Mouse (Mus musculus): ENCODE measurements around the gene Rabgap1l.

Rabgap1l gene

DNA sequence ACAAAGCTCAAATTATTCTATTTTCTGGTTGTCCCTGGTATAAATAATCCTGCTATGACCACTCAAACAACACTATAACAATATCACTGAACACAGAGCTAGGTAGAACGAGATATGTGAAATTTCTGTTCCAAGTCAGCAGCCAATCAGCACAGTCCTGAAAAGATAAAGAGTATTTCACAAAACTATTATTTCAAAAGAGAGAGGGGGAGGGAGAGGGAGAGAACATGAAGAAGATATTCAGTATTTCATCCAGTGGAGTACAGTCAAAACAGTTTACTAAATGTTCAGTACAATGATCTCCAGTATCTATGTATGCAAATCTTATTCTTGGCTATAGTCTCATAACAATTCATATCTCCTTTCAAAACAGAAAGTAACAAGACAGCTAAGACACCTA lies 5.1 kb downstream of the Rabgap1l start:
- DNase-seq (ENCODE audit: low read depth, low spot score): no peak

DNA sequence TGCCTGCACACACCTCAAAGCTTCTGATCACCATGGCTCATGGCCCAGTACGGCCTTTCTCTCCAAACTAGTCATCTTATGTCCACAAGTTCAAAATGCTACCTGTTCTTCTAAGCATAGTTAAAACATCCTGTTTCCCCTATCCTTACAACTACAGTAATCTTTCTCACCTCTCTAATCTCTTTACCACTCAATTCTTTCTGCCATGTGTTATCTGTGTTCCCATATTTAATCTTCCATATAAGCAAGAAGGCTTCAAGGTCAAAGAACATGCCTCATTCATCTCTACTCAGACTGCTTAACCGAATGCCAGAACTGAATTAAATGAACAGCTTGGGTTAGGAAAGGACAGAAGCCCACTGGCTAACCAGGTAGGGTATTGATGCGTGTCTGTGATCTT lies 5.8 kb downstream of the Rabgap1l start:
- DNase-seq (ENCODE audit: low read depth, low spot score): no peak

DNA sequence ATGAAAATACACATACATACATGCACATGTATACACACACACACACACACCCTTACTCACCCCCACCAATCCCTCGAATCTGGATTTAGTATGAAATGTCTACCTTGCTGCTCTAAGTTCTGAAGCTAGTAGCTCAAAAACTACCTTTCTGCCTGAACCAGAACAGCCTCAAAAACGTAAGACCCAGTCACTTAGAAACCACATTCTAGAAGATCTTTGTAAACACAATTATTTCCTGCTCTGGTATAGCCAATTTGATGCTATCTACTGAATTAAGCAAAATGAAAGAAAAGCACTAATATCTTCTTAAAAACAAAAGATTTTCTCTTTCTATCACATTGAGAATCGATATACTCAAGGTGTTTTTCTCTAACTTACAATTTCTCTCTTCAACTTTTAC lies 6.4 kb downstream of the Rabgap1l start:
- DNase-seq (ENCODE audit: low read depth, low spot score): no peak

DNA sequence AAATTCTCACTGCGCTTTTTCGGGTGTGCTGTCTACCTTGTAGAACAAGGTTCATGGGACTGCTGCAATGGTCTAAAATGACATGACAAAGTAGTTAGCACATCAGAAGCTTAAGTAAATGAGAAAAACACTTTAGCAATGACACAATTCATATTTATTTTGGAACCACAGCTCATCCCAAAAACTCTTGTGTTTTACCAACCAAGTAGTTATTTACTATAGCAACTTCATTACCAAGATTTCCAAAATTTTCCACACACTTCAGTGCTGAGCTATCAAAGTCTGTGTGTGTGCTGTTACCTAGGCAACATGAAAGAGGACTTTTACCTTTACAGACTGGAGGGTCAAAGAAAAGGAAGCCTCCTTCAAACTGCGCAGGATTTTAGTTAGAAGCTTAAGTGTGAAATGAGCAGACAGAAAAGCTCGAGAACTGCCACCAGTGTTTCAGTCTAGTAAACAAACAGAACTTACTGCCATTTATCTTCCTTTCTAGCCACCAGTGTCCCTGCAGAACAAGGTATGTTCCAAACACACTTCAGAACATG lies 7.3 kb downstream of the Rabgap1l start:
- DNase-seq (ENCODE audit: low read depth, low spot score): no peak

DNA sequence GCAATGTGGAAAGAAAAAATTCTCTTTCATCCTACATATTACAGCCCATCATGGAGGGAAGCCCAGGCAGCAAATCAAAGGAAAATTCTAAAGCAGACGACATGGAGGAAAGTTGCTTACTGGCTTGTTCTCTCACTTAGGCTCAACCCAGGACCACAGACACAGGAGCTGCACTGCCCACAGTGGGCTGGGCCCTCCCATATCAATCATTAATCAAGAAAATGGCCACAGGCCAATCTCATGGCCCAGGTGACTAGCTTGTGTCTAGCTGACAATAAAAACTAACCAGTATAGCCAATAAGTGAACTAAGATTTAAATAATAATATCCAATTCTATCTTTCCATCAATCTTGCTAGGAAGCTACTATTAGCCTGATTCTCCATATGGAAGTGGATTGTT lies 8.9 kb downstream of the Rabgap1l start:
- no peak for DNase-seq (ENCODE audit: low read depth, low spot score)

DNA sequence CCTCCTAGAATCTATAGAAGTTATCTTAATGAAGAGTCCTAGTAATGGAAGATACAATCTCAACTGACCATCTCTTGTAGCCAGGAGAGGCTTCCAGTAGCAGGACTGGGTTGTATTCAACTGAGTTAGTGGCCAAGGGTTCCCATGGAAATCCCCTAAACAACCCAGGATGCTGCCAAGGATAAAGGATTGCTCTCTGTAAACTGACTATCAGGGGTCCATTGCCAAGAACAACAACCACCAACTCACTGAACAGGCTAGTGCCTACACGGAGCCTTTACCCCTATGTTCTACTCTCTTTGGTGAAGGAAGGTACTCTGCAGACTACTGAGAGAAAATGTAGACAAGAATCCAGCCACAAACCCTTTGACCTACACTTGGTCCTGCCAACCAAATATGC lies 18.8 kb downstream of the Rabgap1l start:
- DNase-seq (ENCODE audit: low read depth, low spot score): no peak

DNA sequence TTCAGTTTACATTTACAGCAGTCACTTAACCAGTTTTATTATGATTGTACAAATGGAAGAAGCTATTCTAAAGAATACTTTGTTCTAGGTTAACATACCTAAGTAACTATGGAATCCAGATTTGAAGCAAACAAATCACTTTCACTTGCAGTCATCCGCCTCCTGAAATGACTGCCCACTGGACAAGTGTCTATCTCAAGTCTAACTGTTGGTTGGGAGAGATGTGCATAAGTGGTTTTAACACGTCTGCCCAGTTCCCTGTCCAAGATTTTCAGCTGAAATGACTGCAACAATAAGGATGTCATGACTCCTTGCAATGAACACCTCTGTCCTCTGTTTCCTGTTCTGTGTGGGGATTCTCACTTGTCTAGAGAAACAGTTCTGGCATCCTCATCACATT lies 27.4 kb downstream of the Rabgap1l start:
- DNase-seq (ENCODE audit: low read depth, low spot score): no peak

DNA sequence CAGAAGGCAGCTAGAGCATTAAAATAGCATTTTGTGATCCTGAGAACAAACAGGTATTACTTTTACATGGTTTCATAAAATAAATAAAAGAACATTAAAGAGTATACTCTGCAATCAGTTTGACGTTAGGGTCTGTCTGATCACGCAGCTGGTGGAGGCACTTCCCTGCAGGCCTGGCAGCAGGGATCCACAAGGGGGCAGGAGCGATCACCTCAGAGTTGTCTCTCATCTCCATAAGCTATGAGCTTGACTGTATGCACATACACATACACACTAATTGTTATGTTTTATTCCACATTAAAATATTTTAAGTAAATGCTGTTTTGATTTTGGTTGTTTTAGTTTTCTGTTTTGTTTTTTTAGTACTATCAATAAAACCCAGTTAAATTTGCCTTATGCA lies 34.8 kb downstream of the Rabgap1l start:
- DNase-seq (ENCODE audit: low read depth, low spot score): peak; percentile 24

DNA sequence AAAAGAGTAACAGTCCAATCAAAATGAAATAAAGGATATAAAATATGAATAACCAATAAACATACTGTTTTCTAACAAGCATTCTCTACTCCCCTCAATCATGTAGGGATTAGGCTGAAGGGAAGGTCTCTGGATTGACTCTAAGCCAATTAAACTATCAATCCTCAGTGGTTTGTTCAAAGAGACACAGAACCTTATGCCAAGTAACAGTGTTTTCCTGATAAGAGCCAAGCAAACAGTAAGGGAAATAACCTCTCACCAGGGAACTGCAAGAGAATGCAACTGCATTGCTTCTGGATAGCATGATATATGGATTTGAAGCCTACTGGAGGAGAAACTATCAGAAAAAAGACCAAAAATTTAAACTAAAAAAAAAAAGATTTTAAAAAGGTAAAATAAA lies 37.7 kb downstream of the Rabgap1l start:
- no peak for DNase-seq (ENCODE audit: low read depth, low spot score)

DNA sequence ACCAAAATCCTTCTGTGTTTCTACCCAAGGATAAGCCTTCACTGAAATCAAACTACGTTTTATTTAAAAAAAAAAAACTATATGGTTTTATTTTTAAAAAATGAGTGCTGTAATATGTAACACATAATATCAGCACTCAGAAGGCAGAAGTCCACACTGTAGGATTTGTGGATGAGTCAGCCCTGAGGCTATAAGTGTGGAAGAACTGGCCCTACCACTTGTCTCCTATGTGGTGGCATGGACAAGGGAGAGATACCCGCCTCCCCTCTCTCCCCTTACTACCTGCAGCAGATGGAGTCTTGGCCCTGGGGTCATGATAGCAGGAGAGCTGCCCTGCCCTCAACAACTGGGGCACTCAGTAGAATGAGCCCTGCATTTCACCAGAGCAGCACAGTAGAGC lies 42.4 kb downstream of the Rabgap1l start:
- no peak for DNase-seq (ENCODE audit: low read depth, low spot score)

DNA sequence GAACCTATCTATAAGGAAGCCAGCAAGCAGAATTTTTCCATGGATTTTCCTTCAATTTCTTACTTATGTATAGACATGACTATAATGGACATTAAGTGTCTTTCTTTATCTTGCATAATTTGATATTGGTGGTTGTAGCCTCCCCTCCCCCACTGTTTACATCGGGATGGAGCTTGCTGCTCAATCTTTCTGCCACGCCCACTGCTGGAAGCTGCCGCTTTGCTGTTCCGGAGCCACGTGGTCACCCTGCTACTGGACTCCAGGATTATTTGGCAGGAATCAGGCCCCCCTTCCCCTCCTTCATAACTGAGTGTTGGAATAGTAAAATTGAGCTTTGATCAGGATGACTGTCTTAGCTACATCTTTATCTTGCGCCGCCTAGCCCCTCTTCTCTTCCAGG lies 46.2 kb downstream of the Rabgap1l start:
- DNase-seq (ENCODE audit: low read depth, low spot score): no peak

DNA sequence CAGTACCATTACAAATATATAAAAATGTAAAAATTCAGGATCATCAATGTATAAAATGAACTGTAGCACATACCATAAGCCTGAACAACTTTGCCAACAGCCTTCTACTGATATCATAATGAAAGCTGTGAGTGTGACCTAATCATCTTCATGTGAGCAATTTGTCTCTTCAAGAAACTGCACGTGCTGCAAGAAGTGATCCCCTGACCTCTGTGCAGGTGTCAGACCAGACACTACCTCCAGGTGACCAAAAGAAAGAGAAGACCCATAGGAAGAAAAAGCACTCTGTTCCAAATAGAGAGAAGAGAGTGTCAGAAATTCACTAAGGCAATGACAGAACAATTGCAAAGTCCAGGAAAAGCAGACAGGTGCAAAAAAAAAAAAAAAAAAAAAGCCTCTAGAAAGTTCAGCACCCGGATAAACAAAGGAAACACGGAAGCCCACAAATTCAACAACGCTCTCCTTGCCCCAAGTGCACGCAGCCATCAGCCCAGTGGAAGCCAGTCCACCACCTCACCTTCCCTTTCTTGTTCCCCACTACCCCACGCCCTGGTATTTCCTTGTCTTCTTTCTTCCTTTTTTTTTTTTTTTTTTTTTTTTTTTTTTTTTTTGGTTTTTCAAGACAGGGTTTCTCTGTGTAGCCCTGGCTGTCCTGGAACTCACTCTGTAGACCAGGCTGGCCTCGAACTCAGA lies 47.6 kb downstream of the Rabgap1l start:
- no peak for DNase-seq (ENCODE audit: low read depth, low spot score)

DNA sequence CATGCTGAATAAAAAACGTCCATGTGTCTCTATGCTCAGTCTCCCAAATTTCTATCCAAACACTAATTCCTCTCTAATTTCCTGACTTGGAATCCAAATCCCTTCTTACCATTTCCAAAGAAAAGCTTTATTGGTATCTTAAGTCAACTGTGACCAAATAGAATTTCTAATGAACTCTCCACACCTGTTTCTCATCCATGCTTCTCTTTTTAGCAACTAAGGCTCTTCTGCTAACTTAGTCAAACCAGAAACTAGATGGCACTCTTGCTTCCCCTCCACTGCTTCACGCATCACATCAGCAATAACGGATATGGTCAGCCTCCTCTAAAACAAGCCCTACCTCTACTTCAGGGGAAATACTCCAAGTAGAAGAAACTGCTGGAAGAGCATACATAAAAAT lies 49.0 kb downstream of the Rabgap1l start:
- no peak for DNase-seq (ENCODE audit: low read depth, low spot score)

DNA sequence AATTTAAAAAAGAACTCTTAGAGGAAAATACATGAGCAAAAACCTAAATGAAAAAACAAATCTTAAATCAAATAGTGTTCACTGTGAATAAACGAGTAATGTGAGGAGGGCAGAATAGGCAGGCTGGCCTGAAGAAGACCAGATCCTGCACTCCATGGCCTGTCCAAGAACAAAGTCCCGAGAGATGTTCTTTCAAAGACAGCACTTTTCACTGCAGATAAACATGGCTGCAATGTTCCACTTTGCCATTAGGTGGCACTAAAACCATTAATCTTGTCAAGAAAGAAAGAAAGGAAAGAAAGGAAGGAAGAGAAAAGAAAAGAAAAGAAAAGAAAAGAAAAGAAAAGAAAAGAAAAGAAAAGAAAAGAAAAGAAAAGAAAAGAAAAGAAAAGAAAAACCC lies 49.8 kb downstream of the Rabgap1l start:
- DNase-seq (ENCODE audit: low read depth, low spot score): peak; percentile 43

DNA sequence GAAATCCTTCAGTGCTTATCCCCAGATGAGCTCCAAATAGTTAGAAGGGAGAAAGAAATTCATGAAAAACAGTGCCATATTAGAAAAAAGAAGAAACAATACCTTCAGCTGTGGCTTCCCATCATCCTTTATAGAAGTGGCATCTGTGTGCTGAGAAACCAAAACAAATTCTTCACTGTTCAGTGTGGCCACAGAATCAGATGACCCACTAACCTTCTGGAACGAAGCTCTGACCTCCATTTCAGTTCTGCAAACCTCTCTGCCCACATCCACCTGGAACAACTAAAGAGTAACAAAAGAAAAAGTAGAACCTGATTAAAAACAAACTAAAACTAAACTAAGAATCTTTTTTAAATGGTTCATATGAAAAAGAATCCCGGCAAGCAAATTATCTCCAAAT lies 52.4 kb downstream of the Rabgap1l start:
- DNase-seq (ENCODE audit: low read depth, low spot score): no peak

DNA sequence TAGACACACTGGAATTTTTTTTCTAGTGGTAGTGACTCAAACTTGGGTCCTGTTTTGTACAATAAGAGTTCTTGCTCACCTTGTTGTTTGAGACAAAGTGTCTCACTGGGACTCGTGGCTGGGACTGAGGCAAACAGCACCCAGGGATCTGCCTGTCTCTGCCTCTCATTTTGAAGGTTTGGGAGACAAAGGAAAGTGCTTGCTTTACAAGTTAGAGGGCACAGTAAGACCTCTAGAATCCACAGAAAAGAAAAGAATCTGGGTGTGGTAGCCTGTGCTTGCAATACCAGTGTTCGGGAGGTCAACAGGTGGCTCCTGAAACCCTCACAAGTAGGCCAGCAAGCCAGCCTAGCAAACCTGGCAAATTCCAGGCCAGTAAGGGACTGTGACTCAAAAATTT lies 58.3 kb downstream of the Rabgap1l start:
- DNase-seq (ENCODE audit: low read depth, low spot score): no peak

DNA sequence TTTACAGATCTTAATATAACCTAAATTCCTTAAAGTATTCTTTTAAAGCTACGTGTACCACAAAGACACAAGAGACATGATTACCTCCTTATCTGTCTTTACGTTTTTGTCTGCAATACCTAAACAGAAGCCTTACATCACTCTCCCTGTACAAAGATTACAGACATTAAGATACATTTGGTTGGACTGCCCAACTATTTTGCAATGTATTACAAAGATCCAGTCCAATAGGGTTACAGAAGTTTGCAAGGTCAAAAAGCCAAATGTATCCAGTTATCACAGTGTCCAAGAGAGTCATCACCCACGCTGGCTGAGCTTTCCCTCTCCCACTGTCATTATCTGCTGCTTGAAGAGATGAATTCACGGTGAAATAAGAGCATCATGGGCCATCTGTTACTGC lies 63.1 kb downstream of the Rabgap1l start:
- no peak for DNase-seq (ENCODE audit: low read depth, low spot score)

DNA sequence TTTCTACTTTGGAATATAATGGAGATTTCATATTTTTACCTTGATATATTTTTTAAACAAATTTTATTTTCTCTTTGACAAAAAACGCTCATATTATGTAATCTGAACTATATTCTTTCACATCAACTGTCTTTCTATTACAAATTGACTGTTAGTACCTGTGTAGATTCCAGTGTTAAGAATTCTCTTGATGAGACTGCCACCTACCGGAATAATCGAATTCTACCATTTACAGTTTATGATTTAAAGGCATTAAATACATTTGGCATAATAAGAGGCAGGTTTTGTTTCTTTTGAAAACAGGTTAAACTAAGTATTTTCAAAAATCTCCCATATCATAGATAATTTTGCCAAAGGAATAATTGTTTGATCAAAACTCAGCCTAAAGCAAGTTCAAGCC lies 75.3 kb downstream of the Rabgap1l start:
- peak; percentile 52 for DNase-seq (ENCODE audit: low read depth, low spot score)

DNA sequence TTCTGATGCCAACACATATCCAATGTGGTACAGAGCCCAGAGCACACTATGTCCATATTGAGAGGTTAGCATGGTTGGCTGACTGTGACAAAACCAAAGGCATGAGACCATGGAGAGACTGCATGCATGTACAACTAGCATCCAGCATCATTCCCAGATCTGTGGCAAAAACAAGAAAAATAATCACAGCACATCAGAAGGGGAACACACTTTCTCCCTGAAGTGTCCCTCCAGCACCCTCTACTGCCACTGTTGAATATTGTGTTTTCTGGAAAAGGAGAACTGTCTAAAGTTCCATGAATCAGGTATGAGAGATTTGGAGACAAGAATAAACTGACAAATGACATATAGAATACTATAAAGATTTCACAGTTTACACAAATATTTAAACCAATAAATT lies 78.3 kb downstream of the Rabgap1l start:
- DNase-seq (ENCODE audit: low read depth, low spot score): peak; percentile 13

DNA sequence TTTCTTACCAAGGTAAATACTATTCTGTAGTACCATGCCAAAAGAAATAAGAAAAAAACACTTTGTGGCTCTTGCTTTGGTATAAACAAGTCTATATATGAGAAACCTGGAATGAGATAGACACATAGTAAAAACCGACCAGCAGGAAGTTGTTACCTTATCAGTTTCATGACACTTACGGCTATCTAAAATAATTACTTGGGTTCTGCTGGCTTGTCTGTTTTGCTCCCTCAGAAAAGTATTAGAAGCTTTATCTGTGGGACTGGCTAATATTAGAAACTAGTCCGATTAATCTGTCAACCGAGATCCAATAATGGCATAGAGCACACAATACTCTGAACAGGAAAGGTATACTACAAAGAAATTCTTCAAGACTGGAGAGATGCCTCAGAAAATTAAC lies 79.1 kb downstream of the Rabgap1l start:
- no peak for DNase-seq (ENCODE audit: low read depth, low spot score)

DNA sequence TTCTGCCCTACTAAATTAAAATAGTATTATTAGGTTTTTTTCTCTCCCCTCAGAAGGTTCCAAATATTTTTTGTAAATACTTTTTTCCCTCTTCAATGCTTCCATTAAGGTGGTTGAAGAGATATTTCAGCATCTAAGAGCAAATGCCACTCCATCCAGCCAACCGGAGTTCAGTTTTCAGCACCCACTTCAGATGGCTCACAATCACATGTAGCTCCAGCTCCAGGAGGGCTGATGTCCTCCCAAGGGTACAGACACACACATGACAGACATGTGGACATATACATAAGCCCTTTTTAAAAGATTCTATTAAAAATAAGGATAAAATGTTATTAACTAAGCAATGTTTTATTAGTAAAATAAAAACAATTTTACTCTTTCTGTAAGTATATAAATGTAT lies 79.6 kb downstream of the Rabgap1l start:
- DNase-seq (ENCODE audit: low read depth, low spot score): no peak

DNA sequence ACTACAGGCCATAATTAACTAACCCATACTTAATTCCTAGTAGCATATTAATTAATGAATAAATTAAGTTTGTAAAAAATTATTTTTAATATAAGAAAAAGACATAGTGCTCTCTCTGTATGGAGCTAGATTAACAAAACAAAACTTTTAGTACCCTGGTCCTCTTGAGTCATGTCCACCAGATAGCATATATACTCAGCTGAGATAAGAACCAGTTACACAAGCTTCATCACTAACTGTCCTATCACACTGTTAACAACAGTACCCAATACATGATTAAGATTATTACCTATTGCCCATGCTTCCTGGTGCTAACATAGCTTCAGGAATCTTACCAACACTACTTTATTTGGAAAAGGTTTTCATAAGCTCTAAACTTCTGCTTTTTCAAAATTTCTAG lies 82.5 kb downstream of the Rabgap1l start:
- no peak for DNase-seq (ENCODE audit: low read depth, low spot score)

DNA sequence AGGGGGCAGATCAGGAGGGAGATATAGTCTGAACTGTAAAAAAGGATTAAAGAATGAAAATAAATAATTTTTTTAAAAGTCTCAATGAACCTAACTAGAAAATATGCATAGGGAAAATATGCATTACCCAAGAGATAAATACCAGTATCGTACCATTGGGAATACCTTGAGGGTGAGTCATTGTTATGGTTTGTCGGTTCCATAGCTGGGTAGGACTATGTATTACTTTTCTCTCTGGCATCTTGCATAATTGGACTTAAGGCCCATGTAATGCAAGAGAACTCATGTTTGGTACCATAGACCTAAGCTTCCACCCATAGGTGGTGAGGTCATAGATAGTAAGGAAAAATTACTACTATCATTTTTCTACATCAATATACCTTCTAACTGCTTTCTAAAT lies 88.4 kb downstream of the Rabgap1l start:
- no peak for DNase-seq (ENCODE audit: low read depth, low spot score)

DNA sequence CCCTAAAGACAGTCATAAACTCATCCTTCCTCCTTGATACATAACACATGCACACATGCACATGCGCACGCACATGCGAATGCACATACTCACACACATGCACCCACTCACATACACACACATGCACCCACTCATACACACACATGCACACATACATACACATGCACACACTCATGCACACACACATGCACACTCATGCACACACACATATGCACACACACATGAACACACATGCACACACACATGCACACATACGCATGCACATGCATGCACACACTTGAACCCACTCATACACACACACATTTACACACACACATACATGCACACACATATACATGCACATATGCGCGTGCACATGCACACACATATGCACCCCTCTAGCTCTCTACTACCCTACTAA lies 89.2 kb downstream of the Rabgap1l start:
- no peak for DNase-seq (ENCODE audit: low read depth, low spot score)
